Mouse (Mus musculus) effector memory CD4-positive, alpha-beta T cell, adult 5 months (primary cell): ENCODE results near the gene Fbln7. TPM values are rescaled to one million over a fixed set of nuclear protein-coding genes. Genes with fewer than 3 reads are reported as not detected.

Experiments used
- polyA plus RNA-seq: library from polyadenylated mRNA; unstranded; fragments of 100-300 nt; shearing (Covaris generic); gene quantifications from one replicate; pipeline ENCODE4 v1.2.1, GENCODE M21; 2017

The Fbln7 gene
- not detected for polyA plus RNA-seq

GRCm38 (mm10) chr2:128862636-128863035 lies at the start of gene Fbln7:
Gene Fbln7 (plus strand): TSS chr2:128862981.

GRCm38 (mm10) chr2:128817786-128818681 lies 44.7 kb upstream of the Fbln7 start, which contains the start of gene Tmem87b:
Gene Tmem87b (plus strand): TSS chr2:128818118.

GRCm38 (mm10) chr2:128943538-128944528 lies 81.1 kb downstream of the Fbln7 start, which contains the start of gene Zc3h8:
Gene Zc3h8 (minus strand): TSS chr2:128944077.

Other genes starting within 250 kb of the Fbln7 start
- 81.8 TPM for gene Anapc1, start 175.6 kb upstream of the Fbln7 start, polyA plus RNA-seq
- gene Mertk, start 164.0 kb upstream of the Fbln7 start, polyA plus RNA-seq, result not detected
- gene Tmem87b, start 44.9 kb upstream of the Fbln7 start, polyA plus RNA-seq, result 34.1 TPM
- 7.2 TPM for gene Zc3h8, start 81.1 kb downstream of the Fbln7 start, polyA plus RNA-seq
- 9.2 TPM for gene Zc3h6, start 104.4 kb downstream of the Fbln7 start, polyA plus RNA-seq
- gene Gm10762, start 104.7 kb downstream of the Fbln7 start, polyA plus RNA-seq, result 2.1 TPM
- not detected for gene Vinac1, start 185.2 kb downstream of the Fbln7 start, polyA plus RNA-seq
- 3.4 TPM for gene Ttl, start 203.0 kb downstream of the Fbln7 start, polyA plus RNA-seq
- gene Polr1b, start 238.0 kb downstream of the Fbln7 start, polyA plus RNA-seq, result 20.7 TPM